Mouse (Mus musculus) liver, postnatal 0 days (tissue): ENCODE measurements around the gene Fgb.

Source experiments
- CTCF ChIP-seq: sonication (generic); IDR thresholded peaks from 2 replicates; pipeline ENCODE4 v1.5.1; 2016; ENCODE audit warnings: antibody characterized with exemption, low read depth
- EP300 ChIP-seq: IDR thresholded peaks from 2 replicates; pipeline ENCODE4 v1.6.1; 2016; ENCODE audit warnings: antibody characterized with exemption, low read depth, mild to moderate bottlenecking

GRCm38 (mm10) chr3:83012636-83013035 is 37.0 kb downstream of the Fgb start:
- TF ChIP-seq CTCF (no peak), EP300 (no peak)
